Mouse (Mus musculus) forebrain, embryonic 16.5 days (tissue): ENCODE measurements around the gene Uts2r. TPM values are rescaled to one million over a fixed set of nuclear protein-coding genes. Genes with fewer than 3 reads are reported as not detected.

ENCODE experiments used
- ATAC-seq: fragments of 200-750 bp; cut with Nextera tagmentation; 2 replicates; pipeline ENCODE4 v1.8.0; 2017; ENCODE audit warnings: mild to moderate bottlenecking, moderate library complexity
- H3K27ac ChIP-seq: fragments of 300-500 bp; sonication (generic); 2 replicates; pipeline ENCODE4 v1.5.1; 2014; ENCODE audit warnings: low read length, control low read depth
- H3K27me3 ChIP-seq: fragments of 300-500 bp; sonication (generic); replicated peaks from 2 replicates; pipeline ENCODE4 v1.6.1; 2014; ENCODE audit warnings: low read length; ENCODE audit not compliant: control insufficient read depth, insufficient read depth
- H3K36me3 ChIP-seq: fragments of 300-500 bp; sonication (generic); 2 replicates; pipeline ENCODE4 v1.6.1; 2014; ENCODE audit not compliant: control insufficient read depth, insufficient read depth
- H3K4me1 ChIP-seq: fragments of 300-500 bp; sonication (generic); replicated peaks from 2 replicates; pipeline ENCODE4 v1.6.1; 2014; ENCODE audit warnings: low read length; ENCODE audit not compliant: control insufficient read depth, insufficient read depth
- H3K4me2 ChIP-seq: fragments of 300-500 bp; sonication (generic); 2 replicates; pipeline ENCODE4 v1.6.1; 2014; ENCODE audit warnings: mild to moderate bottlenecking, low read length, control low read depth
- H3K4me3 ChIP-seq: fragments of 300-500 bp; sonication (generic); replicated peaks from 2 replicates; pipeline ENCODE4 v1.5.1; 2014; ENCODE audit warnings: mild to moderate bottlenecking, low read length, control low read depth
- H3K9ac ChIP-seq: fragments of 300-500 bp; sonication (generic); replicated peaks from 2 replicates; pipeline ENCODE4 v1.6.1; 2014; ENCODE audit warnings: low read depth, low read length, control low read depth
- H3K9me3 ChIP-seq: fragments of 300-500 bp; sonication (generic); 2 replicates; pipeline ENCODE4 v1.6.1; 2016; ENCODE audit warnings: low read length; ENCODE audit not compliant: control insufficient read depth
- WGBS: fragments of 180-500 bp; shearing (Covaris S2); extraction: QIAGEN DNeasy Blood & Tissue Kit; methylation state at CpG from one replicate; pipeline ENCODE4 v1.1.7; 2014; 5-methylcytosine and 5-hydroxymethylcytosine counted together
- polyA plus RNA-seq: library from polyadenylated mRNA; unstranded; fragments of >200 nt; fragmentation: Nextera tagmentation; extraction: Ambion mirVana; gene quantifications from 2 replicates; pipeline ENCODE4 v1.2.1, GENCODE M21; 2015

Uts2r gene
- 0.16 and 0.19 TPM in 2 replicates for polyA plus RNA-seq

DNA sequence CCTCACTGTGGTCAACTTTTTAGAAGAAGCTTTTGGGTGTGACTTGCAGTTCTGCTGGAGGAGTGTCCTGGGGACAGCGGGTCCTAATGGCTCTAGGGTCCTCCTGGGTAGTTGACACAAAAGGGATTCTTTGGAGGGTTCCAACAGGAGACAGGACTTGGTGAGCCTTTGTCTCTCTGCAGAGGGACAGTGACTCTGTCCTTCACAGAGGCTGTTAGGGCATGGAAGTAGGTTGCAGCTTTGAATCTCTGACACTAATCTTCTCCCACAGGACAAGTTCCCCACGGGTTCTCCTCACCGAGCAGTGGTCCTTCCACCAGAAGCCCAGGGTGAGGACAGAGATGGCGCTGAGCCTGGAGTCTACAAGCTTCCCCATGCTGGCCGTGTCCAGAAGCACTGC, at the start of gene Uts2r:
Uts2r (plus strand) TSS at position 301 of the 400 bp plus-strand sequence.
- Histone ChIP-seq H3K27me3 (peaks cover 22% of the 10 kb centered on the region), H3K36me3 (no peaks in the 10 kb centered on the region), H3K4me1 (peaks cover 6% of the 10 kb centered on the region), H3K4me3 (no peak within 1 kb of the TSS), H3K4me2 (no peak within 1 kb of the TSS), H3K27ac (no peak within 1 kb of the TSS), H3K9ac (no peak within 1 kb of the TSS), H3K9me3 (no peaks in the 10 kb centered on the region)
- no peak for ATAC-seq
- WGBS: 90% methylated on average over 5 of the region's 5 CpGs

GRCm38 (mm10) chr11:121111051-121111450, 49.0 kb upstream of the Uts2r start:
- no peaks in the 10 kb centered on the region for H3K27me3 ChIP-seq
- H3K4me3 ChIP-seq: no peak overlapping the region
- H3K4me1 ChIP-seq: peaks cover 10% of the 10 kb centered on the region
- H3K36me3 ChIP-seq: no peaks in the 10 kb centered on the region
- no peak overlapping the region for H3K9ac ChIP-seq
- 88% methylated on average over 3 of the region's 3 CpGs for WGBS
- H3K9me3 ChIP-seq: no peaks in the 10 kb centered on the region
- no peak for ATAC-seq
- H3K27ac ChIP-seq: no peak overlapping the region
- H3K4me2 ChIP-seq: no peak overlapping the region

- ATAC-seq: no peak
- no peak overlapping the region for H3K27ac ChIP-seq
- no peaks in the 10 kb centered on the region for H3K27me3 ChIP-seq
- H3K4me2 ChIP-seq: no peak overlapping the region
- no peaks in the 10 kb centered on the region for H3K9me3 ChIP-seq
- H3K4me3 ChIP-seq: no peak overlapping the region
- WGBS: 89% methylated on average over 1 of the region's 1 CpGs
- no peak overlapping the region for H3K9ac ChIP-seq
- H3K36me3 ChIP-seq: no peaks in the 10 kb centered on the region
- H3K4me1 ChIP-seq: peaks cover 10% of the 10 kb centered on the region
These were observed 48.5 kb upstream of the Uts2r start for GRCm38 (mm10) chr11:121111601-121112000.

- no peak for ATAC-seq
- Histone ChIP-seq H3K4me2 (no peak overlapping the region), H3K4me1 (peaks cover 10% of the 10 kb centered on the region), H3K4me3 (no peak overlapping the region), H3K36me3 (no peaks in the 10 kb centered on the region), H3K27me3 (no peaks in the 10 kb centered on the region), H3K9me3 (no peaks in the 10 kb centered on the region), H3K9ac (no peak overlapping the region), H3K27ac (no peak overlapping the region)
- WGBS: 61% methylated on average over 5 of the region's 5 CpGs
These were observed 47.8 kb upstream of the Uts2r start for GRCm38 (mm10) chr11:121112091-121112775.

DNA sequence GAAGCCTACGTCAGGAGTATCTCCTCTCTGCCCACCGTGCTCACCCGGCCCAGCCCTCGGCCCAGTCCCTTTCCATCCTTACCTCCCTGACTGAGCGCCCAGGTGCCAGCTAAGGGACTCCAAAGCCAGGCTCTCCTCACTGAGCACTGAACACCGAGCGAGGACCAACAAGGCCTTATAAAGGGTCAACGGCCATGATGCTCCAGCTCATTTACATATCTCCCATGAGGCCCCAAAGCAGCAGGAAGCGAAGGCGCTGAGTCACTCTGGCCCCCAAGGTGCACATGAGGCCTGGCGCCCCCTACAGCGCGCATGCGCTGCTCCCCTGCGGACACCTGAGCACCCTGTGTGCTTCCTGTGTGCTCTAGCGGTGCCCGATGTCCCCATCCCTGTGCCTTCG, 42.0 kb upstream of the Uts2r start:
- 92% methylated on average over 18 of the region's 18 CpGs for WGBS
- H3K27ac ChIP-seq: no peak overlapping the region
- no peak overlapping the region for H3K9ac ChIP-seq
- ATAC-seq: no peak
- H3K27me3 ChIP-seq: no peaks in the 10 kb centered on the region
- H3K9me3 ChIP-seq: no peaks in the 10 kb centered on the region
- no peak overlapping the region for H3K4me2 ChIP-seq
- H3K36me3 ChIP-seq: no peaks in the 10 kb centered on the region
- no peak overlapping the region for H3K4me3 ChIP-seq
- H3K4me1 ChIP-seq: no peaks in the 10 kb centered on the region

DNA sequence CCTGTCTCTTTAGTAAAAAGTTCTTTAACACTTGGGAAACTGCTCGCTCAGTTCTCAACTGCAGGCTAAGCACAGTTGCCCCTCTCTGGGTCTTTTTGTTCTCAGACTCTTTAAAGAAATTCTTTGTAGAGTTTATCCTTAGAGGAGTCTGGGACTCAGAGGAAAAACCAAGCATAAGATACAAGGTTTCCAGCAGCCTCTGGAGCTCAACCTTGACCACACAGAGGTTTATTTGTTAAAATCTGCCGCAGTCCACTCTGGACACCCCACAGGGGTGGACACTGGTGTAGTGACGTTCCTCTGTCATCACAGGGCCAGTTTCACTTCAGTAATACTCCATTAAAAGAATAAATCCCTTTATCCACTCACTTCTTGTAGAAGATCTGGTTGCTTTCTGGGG, 41.5 kb upstream of the Uts2r start, which contains the start of gene Tex19.2:
Tex19.2 (minus strand) TSS at position 101 of the 400 bp plus-strand sequence.
- Histone ChIP-seq H3K27me3 (no peaks in the 10 kb centered on the region), H3K9ac (no peak within 1 kb of the TSS), H3K4me1 (no peaks in the 10 kb centered on the region), H3K27ac (no peak within 1 kb of the TSS), H3K9me3 (no peaks in the 10 kb centered on the region), H3K4me3 (no peak within 1 kb of the TSS), H3K4me2 (no peak within 1 kb of the TSS), H3K36me3 (no peaks in the 10 kb centered on the region)
- 50% methylated on average over 3 of the region's 3 CpGs for WGBS
- no peak for ATAC-seq

DNA sequence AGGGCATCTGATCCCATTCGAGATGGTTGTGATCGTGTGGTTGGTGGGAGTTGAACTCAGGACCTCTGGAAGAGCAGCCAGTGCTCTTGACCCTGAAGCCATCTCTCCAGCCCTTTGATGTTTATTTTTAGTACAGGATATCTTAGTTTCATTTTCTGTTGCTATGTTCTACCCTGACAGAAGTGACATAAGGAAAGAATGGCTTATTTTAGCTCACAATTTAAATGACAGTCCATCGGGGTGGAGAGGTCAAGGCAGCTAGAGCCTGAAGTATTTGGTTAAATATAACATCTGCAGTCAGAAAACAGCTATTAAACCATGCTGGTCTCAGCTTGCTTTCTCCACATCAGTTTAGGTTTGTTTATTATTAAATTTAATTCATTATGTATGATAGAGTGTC, 38.9 kb upstream of the Uts2r start:
- no peak for ATAC-seq
- Histone ChIP-seq H3K9ac (no peak overlapping the region), H3K4me1 (no peaks in the 10 kb centered on the region), H3K36me3 (no peaks in the 10 kb centered on the region), H3K27ac (no peak overlapping the region), H3K27me3 (no peaks in the 10 kb centered on the region), H3K9me3 (no peaks in the 10 kb centered on the region), H3K4me3 (no peak overlapping the region), H3K4me2 (no peak overlapping the region)
- WGBS: 83% methylated on average over 3 of the region's 3 CpGs

DNA sequence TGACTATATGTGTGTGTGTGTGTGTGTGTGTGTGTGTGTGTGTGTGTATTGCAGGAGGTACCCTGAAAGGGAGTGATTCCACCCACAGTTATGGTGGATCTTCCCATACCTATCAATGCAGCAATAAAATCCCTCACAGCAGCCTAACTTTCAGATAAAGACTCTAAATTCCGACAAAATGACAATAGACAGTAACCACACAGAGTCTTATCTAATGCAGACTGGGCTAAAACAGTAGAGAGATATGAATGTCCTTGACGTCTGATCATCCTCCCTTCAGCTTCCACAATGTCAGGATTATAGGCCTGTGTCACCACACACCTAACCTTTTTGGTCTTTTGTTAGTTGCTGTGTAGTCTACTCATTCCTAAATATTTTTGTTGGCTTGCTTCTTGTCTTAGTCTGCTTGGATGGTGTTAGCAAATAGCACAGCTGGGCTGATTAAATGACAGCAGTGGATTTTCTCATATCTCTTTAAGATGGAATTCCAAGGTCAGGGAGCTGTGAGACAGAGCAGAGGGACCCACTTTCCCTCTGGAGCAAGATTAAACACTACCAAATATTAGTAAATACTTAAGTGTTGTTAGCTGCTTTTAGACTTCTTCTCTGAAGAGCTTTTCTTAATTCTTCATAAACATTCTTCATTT, 37.9 kb upstream of the Uts2r start:
- Histone ChIP-seq H3K4me2 (no peak overlapping the region), H3K9me3 (no peaks in the 10 kb centered on the region), H3K4me1 (no peaks in the 10 kb centered on the region), H3K27ac (no peak overlapping the region), H3K4me3 (no peak overlapping the region), H3K36me3 (no peaks in the 10 kb centered on the region), H3K9ac (no peak overlapping the region), H3K27me3 (no peaks in the 10 kb centered on the region)
- ATAC-seq: no peak
- WGBS: 86% methylated on average over 2 of the region's 2 CpGs

DNA sequence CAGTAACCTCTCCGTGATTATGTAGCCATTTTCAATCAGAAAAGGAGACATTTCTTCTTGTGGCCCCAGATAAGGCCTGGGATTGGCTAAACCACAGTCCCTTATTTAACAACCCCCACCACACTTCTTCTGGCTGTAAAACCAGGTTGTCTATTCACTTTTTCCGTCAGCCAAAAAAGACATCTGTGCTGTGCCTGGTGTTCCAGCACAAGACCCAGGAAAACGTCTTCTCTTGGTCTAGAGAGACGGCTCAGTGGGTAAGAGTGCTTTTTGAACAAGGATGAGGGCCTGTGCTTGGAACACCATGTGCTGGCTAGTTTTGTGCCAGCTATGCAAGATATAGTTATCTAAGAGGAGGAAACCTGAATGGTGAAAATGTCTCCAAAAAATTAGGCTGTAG, 36.6 kb upstream of the Uts2r start:
- Histone ChIP-seq H3K9ac (no peak overlapping the region), H3K27me3 (no peaks in the 10 kb centered on the region), H3K9me3 (no peaks in the 10 kb centered on the region), H3K27ac (no peak overlapping the region), H3K4me3 (no peak overlapping the region), H3K4me2 (no peak overlapping the region), H3K4me1 (no peaks in the 10 kb centered on the region), H3K36me3 (no peaks in the 10 kb centered on the region)
- ATAC-seq: no peak
- WGBS: 81% methylated on average over 4 of the region's 4 CpGs
